Mouse (Mus musculus) midbrain, postnatal 0 days (tissue): ENCODE measurements around the gene Nedd8. TPM values are rescaled to one million over a fixed set of nuclear protein-coding genes. Genes with fewer than 3 reads are reported as not detected.

Experiments
- ATAC-seq: fragments of 200-750 bp; cut with Nextera tagmentation; 2 replicates; pipeline ENCODE4 v1.8.0; 2017; ENCODE audit warnings: moderate number of reproducible peaks, mild to moderate bottlenecking, moderate TSS enrichment, moderate library complexity; ENCODE audit not compliant: low FRiP score
- DNase-seq: peaks from one replicate; pipeline ENCODE4 v3.0.0-alpha.2; 2015; ENCODE audit warnings: low spot score
- H3K27ac ChIP-seq: fragments of 300-500 bp; sonication (generic); 2 replicates; pipeline ENCODE4 v1.5.1; 2014; ENCODE audit warnings: low read depth, mild to moderate bottlenecking, low read length, mixed read lengths
- H3K27me3 ChIP-seq: fragments of 300-500 bp; sonication (generic); 2 replicates; pipeline ENCODE4 v1.6.1; 2014; ENCODE audit warnings: low read length, control low read depth, mixed read lengths; ENCODE audit not compliant: insufficient read depth
- H3K36me3 ChIP-seq: fragments of 300-500 bp; sonication (generic); 2 replicates; pipeline ENCODE4 v1.6.1; 2014; ENCODE audit warnings: low read length, control low read depth, mixed read lengths; ENCODE audit not compliant: insufficient read depth
- H3K4me1 ChIP-seq: fragments of 300-500 bp; sonication (generic); 2 replicates; pipeline ENCODE4 v1.6.1; 2014; ENCODE audit warnings: mild to moderate bottlenecking, control low read depth, antibody characterized with exemption, low read length, mixed read lengths; ENCODE audit not compliant: insufficient read depth
- H3K4me2 ChIP-seq: fragments of 300-500 bp; sonication (generic); 2 replicates; pipeline ENCODE4 v1.6.1; 2014; ENCODE audit warnings: low read depth, mild to moderate bottlenecking, low read length, mixed read lengths; ENCODE audit not compliant: poor library complexity, severe bottlenecking
- H3K4me3 ChIP-seq: fragments of 300-500 bp; sonication (generic); 2 replicates; pipeline ENCODE4 v1.5.1; 2014; ENCODE audit warnings: low read depth, mild to moderate bottlenecking, low read length, moderate library complexity
- H3K9ac ChIP-seq: fragments of 300-500 bp; sonication (generic); replicated peaks from 2 replicates; pipeline ENCODE4 v1.6.1; 2014; ENCODE audit warnings: mild to moderate bottlenecking, low read length, moderate library complexity, mixed read lengths; ENCODE audit not compliant: poor library complexity, severe bottlenecking
- H3K9me3 ChIP-seq: fragments of 300-500 bp; sonication (generic); 2 replicates; pipeline ENCODE4 v1.6.1; 2016; ENCODE audit warnings: low read length, control low read depth
- CTCF ChIP-seq: IDR thresholded peaks from 2 replicates; pipeline ENCODE4 v1.5.1; 2016; ENCODE audit warnings: antibody characterized with exemption, mild to moderate bottlenecking
- WGBS: fragments of 180-500 bp; shearing (Covaris S2); extraction: QIAGEN DNeasy Blood & Tissue Kit; methylation state at CpG from one replicate; pipeline ENCODE4 v1.1.7; 2014; 5-methylcytosine and 5-hydroxymethylcytosine counted together
- polyA plus RNA-seq: library from polyadenylated mRNA; unstranded; fragments of >200 nt; fragmentation: Nextera tagmentation; extraction: Ambion mirVana; gene quantifications from 2 replicates; pipeline ENCODE4 v1.2.1, GENCODE M21; 2015
- total RNA-seq: library from RNA; depleted of rRNA; stranded (reverse); fragments of >200 nt; gene quantifications from 2 replicates; pipeline ENCODE4 v1.2.3, GENCODE M21; 2014

Gene Nedd8
- total and polyA plus RNA-seq, 2 experiments from 2014 or later = 129 to 569 TPM

- no peak overlapping the region for H3K27ac ChIP-seq
- no peaks in the 10 kb centered on the region for H3K27me3 ChIP-seq
- H3K4me3 ChIP-seq = no peak overlapping the region
- no peak for ATAC-seq
- no peak overlapping the region for H3K9ac ChIP-seq
- WGBS = 93% methylated on average over 8 of the region's 8 CpGs
- no peaks in the 10 kb centered on the region for H3K9me3 ChIP-seq
- H3K36me3 ChIP-seq = no peaks in the 10 kb centered on the region
- no peak overlapping the region for H3K4me2 ChIP-seq
- TF ChIP-seq CTCF = no peak
- no peak for DNase-seq
- no peaks in the 10 kb centered on the region for H3K4me1 ChIP-seq
Observed at GRCm38 (mm10) chr14:55706051-55706600, 34.2 kb upstream of the Nedd8 start.

- ATAC-seq = no peak
- H3K36me3 ChIP-seq = no peaks in the 10 kb centered on the region
- H3K9me3 ChIP-seq = no peaks in the 10 kb centered on the region
- no peak for TF ChIP-seq CTCF
- H3K4me3 ChIP-seq = no peak overlapping the region
- no peak overlapping the region for H3K27ac ChIP-seq
- no peak overlapping the region for H3K9ac ChIP-seq
- no peaks in the 10 kb centered on the region for H3K27me3 ChIP-seq
- no peak overlapping the region for H3K4me2 ChIP-seq
- 75% methylated on average over 6 of the region's 6 CpGs for WGBS
- DNase-seq = no peak
- no peaks in the 10 kb centered on the region for H3K4me1 ChIP-seq
Observed at GRCm38 (mm10) chr14:55702761-55703160, 30.8 kb upstream of the Nedd8 start.

- H3K4me1 ChIP-seq = no peaks in the 10 kb centered on the region
- DNase-seq = no peak
- H3K4me2 ChIP-seq = no peak overlapping the region
- TF ChIP-seq CTCF = no peak
- H3K36me3 ChIP-seq = no peaks in the 10 kb centered on the region
- no peak overlapping the region for H3K4me3 ChIP-seq
- ATAC-seq = no peak
- no peak overlapping the region for H3K9ac ChIP-seq
- no peaks in the 10 kb centered on the region for H3K27me3 ChIP-seq
- H3K27ac ChIP-seq = no peak overlapping the region
- no peaks in the 10 kb centered on the region for H3K9me3 ChIP-seq
- WGBS = 60% methylated on average over 9 of the region's 9 CpGs
Observed at GRCm38 (mm10) chr14:55701131-55701530, 29.2 kb upstream of the Nedd8 start.

- Histone ChIP-seq H3K4me3 (no peak overlapping the region), H3K27me3 (no peaks in the 10 kb centered on the region), H3K27ac (no peak overlapping the region), H3K4me2 (no peak overlapping the region), H3K9ac (no peak overlapping the region), H3K36me3 (no peaks in the 10 kb centered on the region), H3K9me3 (no peaks in the 10 kb centered on the region), H3K4me1 (no peaks in the 10 kb centered on the region)
- WGBS = 85% methylated on average over 4 of the region's 4 CpGs
- ATAC-seq = no peak
- DNase-seq = no peak
- TF ChIP-seq CTCF = no peak
Observed at GRCm38 (mm10) chr14:55697226-55697625, 25.3 kb upstream of the Nedd8 start.

GRCm38 (mm10) chr14:55689433-55689832 is 17.5 kb upstream of the Nedd8 start:
- Histone ChIP-seq H3K4me1 (no peaks in the 10 kb centered on the region), H3K36me3 (no peaks in the 10 kb centered on the region), H3K27me3 (no peaks in the 10 kb centered on the region), H3K4me3 (no peak overlapping the region), H3K9ac (no peak overlapping the region), H3K27ac (no peak overlapping the region), H3K4me2 (no peak overlapping the region), H3K9me3 (no peaks in the 10 kb centered on the region)
- DNase-seq (no peak), ATAC-seq (no peak)
- no peak for TF ChIP-seq CTCF
- 78% methylated on average over 10 of the region's 10 CpGs for WGBS

GRCm38 (mm10) chr14:55682118-55682493 is 10.2 kb upstream of the Nedd8 start:
- 13% methylated on average over 3 of the region's 3 CpGs for WGBS
- peak; percentile 1; the same call in 1 of the 2 replicates for ATAC-seq

More at GRCm38 (mm10) chr14:55682118-55682493, 10.2 kb upstream of the Nedd8 start:
- Histone ChIP-seq H3K27ac (no peak overlapping the region), H3K4me2 (peak overlapping the region; percentile 68), H3K9ac (no peak overlapping the region), H3K27me3 (no peaks in the 10 kb centered on the region), H3K4me1 (no peaks in the 10 kb centered on the region), H3K9me3 (no peaks in the 10 kb centered on the region), H3K36me3 (peaks cover 22% of the 10 kb centered on the region), H3K4me3 (peak overlapping the region; percentile 46)
- no peak for TF ChIP-seq CTCF
- DNase-seq = no peak
